Mouse (Mus musculus): ENCODE measurements at regions not wholly inside any gene's neighbourhood (a gene's known extent, or its start where the extent isn't known, plus 50 kb on each side); places are given as distances from the start of the nearest gene placed in this dataset.

GRCm38 (mm10) chr3:21861636-21861970 lies 214.8 kb upstream of the Tbl1xr1 start:
- H3K27ac ChIP-seq, result no peak overlapping the region
- no peaks in the 10 kb centered on the region for H3K36me3 ChIP-seq
- 89% methylated on average over 4 of the region's 4 CpGs for WGBS
- H3K27me3 ChIP-seq (ENCODE audit: insufficient read depth, poor library complexity, severe bottlenecking), result no peaks in the 10 kb centered on the region
- DNase-seq (ENCODE audit: low spot score), result no peak
- no peak overlapping the region for H3K4me3 ChIP-seq
- H3K4me1 ChIP-seq, result no peaks in the 10 kb centered on the region
- no peaks in the 10 kb centered on the region for H3K9me3 ChIP-seq

- Histone ChIP-seq H3K27me3 (ENCODE audit: insufficient read depth, poor library complexity, severe bottlenecking) (no peaks in the 10 kb centered on the region), H3K4me1 (no peaks in the 10 kb centered on the region), H3K9me3 (no peaks in the 10 kb centered on the region), H3K4me3 (no peak overlapping the region), H3K27ac (no peak overlapping the region), H3K36me3 (no peaks in the 10 kb centered on the region)
- WGBS, result 68% methylated on average over 5 of the region's 5 CpGs
- DNase-seq (ENCODE audit: low spot score), result no peak
Measured at GRCm38 (mm10) chr3:21864391-21864790, 212.1 kb upstream of the Tbl1xr1 start.

- Histone ChIP-seq H3K27me3 (ENCODE audit: insufficient read depth, poor library complexity, severe bottlenecking) (no peaks in the 10 kb centered on the region), H3K4me1 (no peaks in the 10 kb centered on the region), H3K36me3 (no peaks in the 10 kb centered on the region), H3K9me3 (no peaks in the 10 kb centered on the region), H3K27ac (no peak overlapping the region), H3K4me3 (no peak overlapping the region)
- 85% methylated on average over 1 of the region's 1 CpGs for WGBS
- no peak for DNase-seq (ENCODE audit: low spot score)
Measured at GRCm38 (mm10) chr3:21865856-21866255, 210.6 kb upstream of the Tbl1xr1 start.

- no peaks in the 10 kb centered on the region for H3K27me3 ChIP-seq (ENCODE audit: insufficient read depth, poor library complexity, severe bottlenecking)
- no peaks in the 10 kb centered on the region for H3K36me3 ChIP-seq
- H3K9me3 ChIP-seq, result no peaks in the 10 kb centered on the region
- H3K4me1 ChIP-seq, result no peaks in the 10 kb centered on the region
- no peak for DNase-seq (ENCODE audit: low spot score)
- 93% methylated on average over 2 of the region's 2 CpGs for WGBS
- H3K27ac ChIP-seq, result no peak overlapping the region
- no peak overlapping the region for H3K4me3 ChIP-seq
Measured at GRCm38 (mm10) chr3:21878396-21878795, 198.1 kb upstream of the Tbl1xr1 start.

- no peaks in the 10 kb centered on the region for H3K4me1 ChIP-seq
- no peaks in the 10 kb centered on the region for H3K36me3 ChIP-seq
- no peaks in the 10 kb centered on the region for H3K9me3 ChIP-seq
- no peak overlapping the region for H3K27ac ChIP-seq
- no peak overlapping the region for H3K4me3 ChIP-seq
- DNase-seq (ENCODE audit: low spot score), result no peak
- no peaks in the 10 kb centered on the region for H3K27me3 ChIP-seq (ENCODE audit: insufficient read depth, poor library complexity, severe bottlenecking)
- 52% methylated on average over 3 of the region's 3 CpGs for WGBS
Measured at GRCm38 (mm10) chr3:21884216-21884615, 192.2 kb upstream of the Tbl1xr1 start.

- no peaks in the 10 kb centered on the region for H3K9me3 ChIP-seq
- H3K4me3 ChIP-seq, result no peak overlapping the region
- DNase-seq (ENCODE audit: low spot score), result no peak
- H3K27ac ChIP-seq, result no peak overlapping the region
- no peaks in the 10 kb centered on the region for H3K4me1 ChIP-seq
- no peaks in the 10 kb centered on the region for H3K27me3 ChIP-seq (ENCODE audit: insufficient read depth, poor library complexity, severe bottlenecking)
- no peaks in the 10 kb centered on the region for H3K36me3 ChIP-seq
- 83% methylated on average over 3 of the region's 3 CpGs for WGBS
Measured at GRCm38 (mm10) chr3:21888710-21889109, 187.7 kb upstream of the Tbl1xr1 start.

- H3K27me3 ChIP-seq (ENCODE audit: insufficient read depth, poor library complexity, severe bottlenecking), result no peaks in the 10 kb centered on the region
- no peaks in the 10 kb centered on the region for H3K36me3 ChIP-seq
- no peaks in the 10 kb centered on the region for H3K4me1 ChIP-seq
- no peak for DNase-seq (ENCODE audit: low spot score)
- no peak overlapping the region for H3K27ac ChIP-seq
- H3K4me3 ChIP-seq, result no peak overlapping the region
- no peaks in the 10 kb centered on the region for H3K9me3 ChIP-seq
- WGBS, result 38% methylated on average over 7 of the region's 7 CpGs
Measured at GRCm38 (mm10) chr3:21891819-21892480, 184.5 kb upstream of the Tbl1xr1 start.

- Histone ChIP-seq H3K27ac (no peak overlapping the region), H3K36me3 (no peaks in the 10 kb centered on the region), H3K4me3 (no peak overlapping the region), H3K4me1 (no peaks in the 10 kb centered on the region), H3K9me3 (no peaks in the 10 kb centered on the region), H3K27me3 (ENCODE audit: insufficient read depth, poor library complexity, severe bottlenecking) (no peaks in the 10 kb centered on the region)
- no peak for DNase-seq (ENCODE audit: low spot score)
- 55% methylated on average over 8 of the region's 8 CpGs for WGBS
Measured at GRCm38 (mm10) chr3:21892864-21893404, 183.5 kb upstream of the Tbl1xr1 start.

- DNase-seq (ENCODE audit: low spot score), result no peak
- Histone ChIP-seq H3K4me1 (0 out of 2 replicates have a peak, but pooled peaks cover 3% of the 10 kb centered on the region), H3K9me3 (no peaks in the 10 kb centered on the region), H3K4me3 (no peak overlapping the region), H3K27ac (no peak overlapping the region), H3K27me3 (ENCODE audit: insufficient read depth, poor library complexity, severe bottlenecking) (no peaks in the 10 kb centered on the region), H3K36me3 (no peaks in the 10 kb centered on the region)
- WGBS, result 82% methylated on average over 2 of the region's 2 CpGs
Measured at GRCm38 (mm10) chr3:21895551-21895950, 180.9 kb upstream of the Tbl1xr1 start.

GRCm38 (mm10) chr3:21898241-21898640 lies 178.2 kb upstream of the Tbl1xr1 start:
- Histone ChIP-seq H3K36me3 (no peaks in the 10 kb centered on the region), H3K9me3 (no peaks in the 10 kb centered on the region), H3K4me1 (0 out of 2 replicates have a peak, but pooled peaks cover 3% of the 10 kb centered on the region), H3K27ac (no peak overlapping the region), H3K4me3 (no peak overlapping the region), H3K27me3 (ENCODE audit: insufficient read depth, poor library complexity, severe bottlenecking) (no peaks in the 10 kb centered on the region)
- WGBS, result 73% methylated on average over 5 of the region's 5 CpGs
- no peak for DNase-seq (ENCODE audit: low spot score)

- Histone ChIP-seq H3K27ac (no peak overlapping the region), H3K36me3 (no peaks in the 10 kb centered on the region), H3K4me1 (no peaks in the 10 kb centered on the region), H3K4me3 (no peak overlapping the region), H3K27me3 (ENCODE audit: insufficient read depth, poor library complexity, severe bottlenecking) (no peaks in the 10 kb centered on the region), H3K9me3 (no peaks in the 10 kb centered on the region)
- DNase-seq (ENCODE audit: low spot score), result no peak
- whole genome bisulfite sequencing, result 48% methylated on average over 2 of the region's 2 CpGs
Measured at GRCm38 (mm10) chr3:21905384-21906073, 170.9 kb upstream of the Tbl1xr1 start.

GRCm38 (mm10) chr3:21908828-21909227 lies 167.6 kb upstream of the Tbl1xr1 start:
- H3K27me3 ChIP-seq (ENCODE audit: insufficient read depth, poor library complexity, severe bottlenecking), result no peaks in the 10 kb centered on the region
- DNase-seq (ENCODE audit: low spot score), result no peak
- H3K4me3 ChIP-seq, result no peak overlapping the region
- no peak overlapping the region for H3K27ac ChIP-seq
- no peaks in the 10 kb centered on the region for H3K9me3 ChIP-seq
- H3K36me3 ChIP-seq, result no peaks in the 10 kb centered on the region
- 87% methylated on average over 4 of the region's 4 CpGs for WGBS
- no peaks in the 10 kb centered on the region for H3K4me1 ChIP-seq

GRCm38 (mm10) chr3:21910080-21910479 lies 166.4 kb upstream of the Tbl1xr1 start:
- H3K4me1 ChIP-seq, result no peaks in the 10 kb centered on the region
- H3K36me3 ChIP-seq, result no peaks in the 10 kb centered on the region
- no peak overlapping the region for H3K4me3 ChIP-seq
- no peak for DNase-seq (ENCODE audit: low spot score)
- 50% methylated on average over 1 of the region's 1 CpGs for WGBS
- H3K9me3 ChIP-seq, result no peaks in the 10 kb centered on the region
- no peak overlapping the region for H3K27ac ChIP-seq
- no peaks in the 10 kb centered on the region for H3K27me3 ChIP-seq (ENCODE audit: insufficient read depth, poor library complexity, severe bottlenecking)

Data from heart, embryonic 10.5 days (tissue).